Comparison of ENCODE assay signal across 9 mouse cellular contexts in genomic region chr5:139825947-139826346, GRCm38 (mm10). TPM values are rescaled to one million over a fixed set of nuclear protein-coding genes. Genes with fewer than 3 reads are reported as not detected.
DNase-seq lines count a peak whose midpoint lies in the region; ATAC-seq and TF ChIP-seq lines count a peak whose summit lies in the region.
"Had no signal": no experiment of that assay in that cellular context is flagged by ENCODE, and none has a peak within 500 bp of the region (broad histone marks: within the 10 kb centered on the region; RNA-seq: fewer than 3 reads in every experiment).

No protein-coding gene starts in this region.

- H3K27me3 ChIP-seq in embryonic facial prominence, embryonic 10.5 days (replicated peaks; ENCODE audit: low read depth, poor library complexity, severe bottlenecking): no peaks in the 10 kb centered on the region
- no peaks in the 10 kb centered on the region for H3K27me3 ChIP-seq in hindbrain, postnatal 0 days (ENCODE audit: insufficient read depth, low read length)
- no peaks in the 10 kb centered on the region for H3K27me3 ChIP-seq in midbrain, postnatal 0 days (ENCODE audit: insufficient read depth, low read length)

- H3K27ac ChIP-seq in layer of hippocampus, adult 2 months: peak overlapping the region; percentile 88; the same call in 1 of the 2 replicates
- H3K27ac ChIP-seq in embryonic facial prominence, embryonic 10.5 days (replicated peaks): peak overlapping the region; percentile 88
- H3K27ac ChIP-seq in hindbrain, postnatal 0 days: peak overlapping the region; percentile 80; the same call in 1 of the 2 replicates
- peak overlapping the region; percentile 76 for H3K27ac ChIP-seq in midbrain, postnatal 0 days (ENCODE audit: low read depth, low read length)

- H3K36me3 ChIP-seq in embryonic facial prominence, embryonic 10.5 days (replicated peaks): peaks cover 38% of the 10 kb centered on the region
- H3K36me3 ChIP-seq in hindbrain, postnatal 0 days (ENCODE audit: insufficient read depth, low read length): peaks cover 25% of the 10 kb centered on the region
- H3K36me3 ChIP-seq in midbrain, postnatal 0 days (ENCODE audit: insufficient read depth, low read length): peaks cover 25% of the 10 kb centered on the region

- H3K9ac ChIP-seq in hindbrain, postnatal 0 days (replicated peaks; ENCODE audit: low read length): peak overlapping the region; percentile 93
- H3K9ac ChIP-seq in midbrain, postnatal 0 days (replicated peaks; ENCODE audit: low read length, poor library complexity, severe bottlenecking): peak overlapping the region; percentile 88

- no peak for TF ChIP-seq CTCF in layer of hippocampus, adult 2 months (conservative IDR thresholded peaks at IDR 0.05)
- no peak for TF ChIP-seq CTCF in hindbrain, postnatal 0 days (IDR thresholded peaks at IDR 0.05; ENCODE audit: low read depth)
- no peak for TF ChIP-seq CTCF in midbrain, postnatal 0 days (IDR thresholded peaks at IDR 0.05)

- peak overlapping the region; percentile 63 for H3K4me3 ChIP-seq in layer of hippocampus, adult 2 months
- peak overlapping the region; percentile 73 for H3K4me3 ChIP-seq in embryonic facial prominence, embryonic 10.5 days
- peak overlapping the region; percentile 88 for H3K4me3 ChIP-seq in hindbrain, postnatal 0 days (ENCODE audit: low read length)
- H3K4me3 ChIP-seq in midbrain, postnatal 0 days (ENCODE audit: low read depth, low read length): peak overlapping the region; percentile 86

- ATAC-seq in hindbrain, postnatal 0 days: no peak
- 0 out of 2 replicates have a peak, but pooled peaks have one; percentile 10 for ATAC-seq in midbrain, postnatal 0 days (ENCODE audit: low FRiP score)

- H3K4me1 ChIP-seq in embryonic facial prominence, embryonic 10.5 days: peaks cover 15% of the 10 kb centered on the region
- peaks cover 10% of the 10 kb centered on the region; the same call in 1 of the 2 replicates for H3K4me1 ChIP-seq in hindbrain, postnatal 0 days (ENCODE audit: insufficient read depth, low read length)
- H3K4me1 ChIP-seq in midbrain, postnatal 0 days (ENCODE audit: insufficient read depth, low read length): peaks cover 10% of the 10 kb centered on the region; the same call in 1 of the 2 replicates

- peak overlapping the region; percentile 73 for H3K4me2 ChIP-seq in hindbrain, postnatal 0 days (ENCODE audit: low read depth, low read length)
- H3K4me2 ChIP-seq in midbrain, postnatal 0 days (ENCODE audit: low read depth, low read length, poor library complexity, severe bottlenecking): peak overlapping the region; percentile 95

- WGBS in embryonic facial prominence, embryonic 10.5 days: 45% methylated on average over 11 of the region's 11 CpGs
- 43% methylated on average over 11 of the region's 11 CpGs for WGBS in hindbrain, postnatal 0 days
- WGBS in midbrain, postnatal 0 days: 45% methylated on average over 11 of the region's 11 CpGs

- no peak for DNase-seq in layer of hippocampus, adult 2 months (ENCODE audit: low spot score in 2 of 2)
- no peak for DNase-seq in layer of hippocampus, postnatal 10 days (ENCODE audit: low spot score in 2 of 2)
- DNase-seq in embryonic facial prominence, embryonic 10.5 days (ENCODE audit: low spot score): no peak
- DNase-seq in hindbrain, postnatal 0 days (ENCODE audit: low spot score): no peak
- DNase-seq in midbrain, postnatal 0 days (ENCODE audit: low spot score): no peak
- no peak for DNase-seq in layer of hippocampus, adult 9-11 months
- no peak for DNase-seq in frontal cortex, adult 2 months (ENCODE audit: extremely low spot score in 1 of 2, low spot score in 1 of 2)
- no peak for DNase-seq in cerebellum, postnatal 14 days

- H3K9me3 ChIP-seq in embryonic facial prominence, embryonic 10.5 days: no peaks in the 10 kb centered on the region
- no peaks in the 10 kb centered on the region for H3K9me3 ChIP-seq in hindbrain, postnatal 0 days (ENCODE audit: low read length)
- no peaks in the 10 kb centered on the region for H3K9me3 ChIP-seq in midbrain, postnatal 0 days (ENCODE audit: low read length)

RNA-seq across cellular contexts. Expression of gene Gm26938, which starts 0.3 kb away (rescaled TPM):
- total RNA-seq in layer of hippocampus, adult 2 months (2021): not detected
- total RNA-seq in layer of hippocampus, postnatal 10 days (2021): not detected
- not detected in 2 replicates for polyA plus RNA-seq in embryonic facial prominence, embryonic 10.5 days (2016; fragmentation: Nextera tagmentation; extraction: Ambion mirVana)
- not detected in 2 replicates for total RNA-seq in hindbrain, postnatal 0 days (2014; rRNA removed)
- polyA plus RNA-seq in hindbrain, postnatal 0 days (2015; fragmentation: Nextera tagmentation; extraction: Ambion mirVana): not detected in 2 replicates
- 1.3 TPM in 1 of 2 replicates, not detected in the other for total RNA-seq in midbrain, postnatal 0 days (2014; rRNA removed)
- not detected in 2 replicates for polyA plus RNA-seq in midbrain, postnatal 0 days (2015; fragmentation: Nextera tagmentation; extraction: Ambion mirVana)
- polyA plus RNA-seq in frontal cortex, adult 2 months (2012; rRNA removed): not detected in 2 replicates
- total RNA-seq: left cerebral cortex, adult 18-20 months had no signal

RNA-seq across cellular contexts. Expression of gene Psmg3, which starts 0.7 kb away (rescaled TPM):
- 10 to 100 TPM; 20.1 to 20.3 TPM for total RNA-seq in layer of hippocampus, adult 2 months (2021)
- total RNA-seq in layer of hippocampus, postnatal 10 days (2021): 10 to 100 TPM; 16.1 to 23.2 TPM
- 91.9 and 95.0 TPM in 2 replicates for polyA plus RNA-seq in embryonic facial prominence, embryonic 10.5 days (2016; fragmentation: Nextera tagmentation; extraction: Ambion mirVana)
- total RNA-seq in hindbrain, postnatal 0 days (2014; rRNA removed): 23.6 and 26.1 TPM in 2 replicates
- 59.0 and 60.6 TPM in 2 replicates for polyA plus RNA-seq in hindbrain, postnatal 0 days (2015; fragmentation: Nextera tagmentation; extraction: Ambion mirVana)
- 20.4 and 28.7 TPM in 2 replicates for total RNA-seq in midbrain, postnatal 0 days (2014; rRNA removed)
- polyA plus RNA-seq in midbrain, postnatal 0 days (2015; fragmentation: Nextera tagmentation; extraction: Ambion mirVana): 61.0 and 65.9 TPM in 2 replicates
- 29.9 and 32.5 TPM in 2 replicates for polyA plus RNA-seq in frontal cortex, adult 2 months (2012; rRNA removed)

RNA-seq across cellular contexts. Expression of gene Tmem184a, which starts 6.2 kb away (rescaled TPM):
- total RNA-seq in layer of hippocampus, adult 2 months (2021): 1 to 10 TPM in 1 of 2 experiments, under 1 TPM in 1; 0.25 to 1.9 TPM
- under 1 TPM in 1 of 2 experiments, not detected in 1; 0.85 TPM for total RNA-seq in layer of hippocampus, postnatal 10 days (2021)
- 3.5 and 4.3 TPM in 2 replicates for polyA plus RNA-seq in embryonic facial prominence, embryonic 10.5 days (2016; fragmentation: Nextera tagmentation; extraction: Ambion mirVana)
- 0.04 and 0.31 TPM in 2 replicates for total RNA-seq in hindbrain, postnatal 0 days (2014; rRNA removed)
- polyA plus RNA-seq in hindbrain, postnatal 0 days (2015; fragmentation: Nextera tagmentation; extraction: Ambion mirVana): 0.06 and 0.08 TPM in 2 replicates
- total RNA-seq in midbrain, postnatal 0 days (2014; rRNA removed): 0.05 TPM in 1 of 2 replicates, not detected in the other
- 0.16 and 0.29 TPM in 2 replicates for polyA plus RNA-seq in midbrain, postnatal 0 days (2015; fragmentation: Nextera tagmentation; extraction: Ambion mirVana)
- 0.10 and 0.34 TPM in 2 replicates for polyA plus RNA-seq in frontal cortex, adult 2 months (2012; rRNA removed)

RNA-seq across cellular contexts. Expression of gene Mafk, which starts 34.6 kb away (rescaled TPM):
- 1 to 10 TPM; 9.2 to 9.9 TPM for total RNA-seq in layer of hippocampus, adult 2 months (2021)
- 10 to 100 TPM; 10.3 to 10.4 TPM for total RNA-seq in layer of hippocampus, postnatal 10 days (2021)
- 9.2 and 10.5 TPM in 2 replicates for polyA plus RNA-seq in embryonic facial prominence, embryonic 10.5 days (2016; fragmentation: Nextera tagmentation; extraction: Ambion mirVana)
- total RNA-seq in hindbrain, postnatal 0 days (2014; rRNA removed): 12.9 and 13.1 TPM in 2 replicates
- polyA plus RNA-seq in hindbrain, postnatal 0 days (2015; fragmentation: Nextera tagmentation; extraction: Ambion mirVana): 6.5 and 7.0 TPM in 2 replicates
- 15.2 and 17.8 TPM in 2 replicates for total RNA-seq in midbrain, postnatal 0 days (2014; rRNA removed)
- polyA plus RNA-seq in midbrain, postnatal 0 days (2015; fragmentation: Nextera tagmentation; extraction: Ambion mirVana): 8.7 and 9.3 TPM in 2 replicates
- polyA plus RNA-seq in frontal cortex, adult 2 months (2012; rRNA removed): 6.9 and 7.3 TPM in 2 replicates

RNA-seq across cellular contexts. Expression of gene Ints1, which starts 50.5 kb away (rescaled TPM):
- total RNA-seq in layer of hippocampus, adult 2 months (2021): 100 to 1,000 TPM in 1 of 2 experiments, 10 to 100 TPM in 1; 94.7 to 103 TPM
- 10 to 100 TPM; 91.7 to 93.3 TPM for total RNA-seq in layer of hippocampus, postnatal 10 days (2021)
- 42.6 and 44.4 TPM in 2 replicates for polyA plus RNA-seq in embryonic facial prominence, embryonic 10.5 days (2016; fragmentation: Nextera tagmentation; extraction: Ambion mirVana)
- total RNA-seq in hindbrain, postnatal 0 days (2014; rRNA removed): 126 and 158 TPM in 2 replicates
- polyA plus RNA-seq in hindbrain, postnatal 0 days (2015; fragmentation: Nextera tagmentation; extraction: Ambion mirVana): 23.2 and 24.3 TPM in 2 replicates
- total RNA-seq in midbrain, postnatal 0 days (2014; rRNA removed): 129 and 130 TPM in 2 replicates
- polyA plus RNA-seq in midbrain, postnatal 0 days (2015; fragmentation: Nextera tagmentation; extraction: Ambion mirVana): 27.1 and 29.1 TPM in 2 replicates
- polyA plus RNA-seq in frontal cortex, adult 2 months (2012; rRNA removed): 70.4 and 73.5 TPM in 2 replicates
